Mouse (Mus musculus): ENCODE data around the gene Cd33.

Cd33 gene

DNA sequence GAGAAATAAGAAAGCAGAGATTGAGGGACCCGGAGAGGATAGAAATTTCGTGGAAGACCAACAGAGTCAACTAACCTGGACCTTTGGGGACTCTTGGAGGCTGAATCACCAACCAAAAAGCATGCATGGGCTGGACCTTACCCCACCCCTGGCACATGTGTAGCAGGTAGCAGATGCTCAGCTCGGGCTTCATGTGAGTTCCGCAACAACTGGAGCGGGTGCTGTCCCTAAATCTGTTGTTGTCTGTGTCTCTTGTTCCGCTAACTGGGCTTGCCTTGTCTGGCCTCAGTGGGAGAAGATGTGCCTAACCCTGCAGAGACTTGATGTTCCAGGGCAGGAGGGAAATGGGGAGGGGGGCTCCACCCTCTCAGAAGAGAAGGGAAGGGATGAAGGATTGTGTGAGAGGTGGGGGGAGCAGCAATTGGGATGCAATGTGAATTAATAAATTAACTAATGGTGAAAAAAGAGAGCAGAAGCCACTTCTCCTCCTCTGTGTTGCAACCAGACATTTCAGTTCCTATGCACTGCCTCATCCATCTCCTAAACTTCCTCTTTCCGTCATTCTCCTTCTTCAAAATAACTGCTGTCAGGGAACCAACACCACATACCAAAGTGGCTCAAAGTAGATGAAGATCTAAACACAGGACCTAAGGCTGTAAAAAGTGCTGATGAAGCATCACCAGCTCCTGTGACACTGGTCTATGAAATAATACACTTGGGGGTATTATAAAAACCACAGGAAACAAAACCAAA is at the start of gene Cd33:
Cd33 (minus strand) TSS at position 204 of the 753 bp plus-strand sequence.
- no peak for DNase-seq (ENCODE audit: low spot score)

DNA sequence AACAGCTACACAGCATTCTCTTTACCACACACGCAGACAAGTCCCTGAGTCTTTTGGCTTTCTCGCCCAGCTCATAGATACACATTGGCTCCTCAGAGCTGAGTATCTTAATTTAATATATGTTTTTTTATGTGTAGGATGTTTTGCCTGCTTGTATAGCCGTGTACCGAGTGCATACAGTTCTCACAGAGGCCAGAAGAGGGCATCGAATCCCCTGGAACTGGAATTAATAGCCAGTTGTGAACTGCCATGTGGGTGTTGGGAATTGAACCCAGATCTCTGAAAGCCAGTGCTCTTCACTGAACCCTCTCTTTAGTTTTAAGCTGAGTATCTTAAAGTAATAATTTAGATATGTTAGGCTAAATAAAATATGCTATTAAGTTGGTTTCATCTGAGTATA is 40.6 kb upstream of the Cd33 start:
- no peak for DNase-seq (ENCODE audit: low spot score)

DNA sequence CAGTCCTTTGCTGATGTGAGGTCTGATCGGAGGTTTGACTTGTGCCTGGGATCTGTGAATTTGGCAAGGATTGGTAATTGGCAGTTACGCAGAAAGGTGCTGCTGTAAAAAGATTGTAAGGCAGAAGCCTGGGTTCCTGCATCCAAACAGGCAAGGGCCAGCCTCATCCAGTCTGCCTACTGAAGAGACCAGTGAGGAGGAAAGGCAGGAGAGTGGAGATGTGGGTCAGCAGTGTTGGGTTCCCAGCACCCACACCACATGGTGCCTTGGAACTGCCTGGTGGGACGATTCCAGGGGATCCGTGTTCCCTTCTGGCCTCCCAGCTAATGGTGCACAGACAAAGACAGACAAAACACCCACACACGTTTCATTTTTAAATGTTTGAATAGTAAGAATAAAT is 36.3 kb upstream of the Cd33 start:
- no peak for DNase-seq (ENCODE audit: low spot score)

DNA sequence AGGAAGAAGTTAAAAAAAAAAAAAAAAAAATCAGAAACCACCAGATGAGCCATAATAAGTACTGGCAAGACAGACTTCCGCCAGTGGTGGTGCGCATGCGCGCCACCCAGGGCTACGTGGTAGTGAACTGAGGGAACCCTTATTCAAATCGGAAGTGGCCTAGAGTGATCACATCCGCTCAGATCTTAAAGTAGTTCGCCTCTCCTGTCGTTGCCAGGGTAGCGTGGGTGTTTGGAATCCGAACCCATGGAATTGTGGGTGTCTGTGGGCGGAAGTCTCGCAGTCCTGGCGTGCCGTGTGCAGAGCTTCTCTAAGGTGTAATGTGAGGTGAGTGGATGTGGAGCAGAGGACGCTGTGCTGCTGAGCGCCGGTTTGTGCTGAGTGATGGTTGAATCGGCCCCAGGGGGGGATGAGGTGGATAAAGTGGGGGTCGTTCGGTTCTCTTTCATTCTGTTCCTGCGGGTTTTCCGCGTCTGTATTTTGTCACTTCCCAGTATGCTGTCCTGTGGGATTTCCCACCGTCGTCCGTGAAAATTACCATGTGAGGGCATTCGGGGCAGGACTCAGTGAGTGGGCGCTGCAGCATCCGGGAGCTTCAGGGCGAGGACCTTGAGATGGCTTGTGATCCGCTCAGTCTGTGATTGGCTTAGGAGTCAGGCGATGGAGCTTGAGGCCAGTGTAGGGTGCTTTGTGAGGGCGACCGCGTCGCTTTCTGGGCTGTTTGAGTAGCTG is 35.4 kb upstream of the Cd33 start, which contains the start of gene Zfp719:
Zfp719 (plus strand) TSS at position 171 of the 732 bp plus-strand sequence.
- peak; percentile 79 for DNase-seq (ENCODE audit: low spot score)

DNA sequence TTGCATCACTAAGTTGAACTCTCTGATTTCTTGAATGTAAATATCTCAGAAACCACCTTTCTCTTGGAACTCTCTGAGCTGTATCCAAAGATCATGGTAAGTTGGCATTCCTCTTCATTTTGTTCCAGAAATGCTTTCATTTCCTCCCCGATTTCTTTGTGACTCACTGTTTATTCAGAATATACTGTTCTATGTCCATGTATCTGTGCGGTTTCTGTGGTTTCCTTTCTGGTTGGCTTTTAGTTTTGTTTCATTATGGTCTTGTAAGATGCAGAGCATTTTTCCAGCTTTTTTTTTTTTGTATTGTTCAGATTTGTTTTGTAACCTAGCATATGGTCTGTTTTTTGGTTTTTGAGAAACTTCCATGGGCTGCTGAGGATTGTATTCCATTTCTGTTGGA is 27.0 kb upstream of the Cd33 start:
- DNase-seq (ENCODE audit: low spot score), result no peak

DNA sequence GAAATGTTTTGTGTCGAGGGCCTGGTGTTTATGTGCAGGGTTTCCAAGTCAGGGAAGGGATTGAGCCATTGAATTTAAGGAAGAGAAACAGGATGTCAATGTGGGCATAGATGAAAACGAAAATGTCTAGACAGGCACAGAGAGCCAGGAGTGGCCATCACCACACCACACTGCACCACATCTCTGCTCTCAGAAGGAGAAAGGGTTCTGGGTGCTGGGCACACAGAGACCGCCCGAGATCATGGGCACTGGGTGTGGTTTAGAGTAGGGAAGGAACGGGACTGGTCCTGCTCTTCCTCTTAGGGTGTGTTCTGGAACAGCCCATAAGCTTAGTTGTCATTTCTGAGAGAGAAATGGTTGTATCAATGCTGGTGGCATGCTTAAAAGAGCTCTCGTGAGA is 19.1 kb upstream of the Cd33 start:
- no peak for DNase-seq (ENCODE audit: low spot score)

DNA sequence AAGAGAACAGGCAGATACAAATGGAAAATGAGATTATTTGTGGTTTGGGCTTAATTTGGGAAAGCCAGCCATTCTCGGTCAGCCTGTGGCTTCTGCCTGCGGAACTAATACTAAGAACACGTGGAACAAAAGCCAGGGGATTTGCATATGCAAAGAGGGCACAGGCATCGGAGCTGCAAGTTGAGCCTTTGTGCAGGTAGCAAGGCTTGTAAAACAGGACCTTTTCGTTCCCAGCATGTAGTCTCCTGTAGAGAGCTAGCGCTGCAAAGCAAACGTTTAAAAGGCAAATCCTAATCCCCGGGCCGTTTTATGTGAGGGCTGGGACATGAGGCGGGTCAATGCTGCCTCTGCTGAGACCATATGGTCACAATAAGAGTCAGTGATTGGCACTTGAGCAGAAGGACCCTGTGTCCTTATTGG is 18.4 kb upstream of the Cd33 start:
- no peak for DNase-seq (ENCODE audit: low spot score)

DNA sequence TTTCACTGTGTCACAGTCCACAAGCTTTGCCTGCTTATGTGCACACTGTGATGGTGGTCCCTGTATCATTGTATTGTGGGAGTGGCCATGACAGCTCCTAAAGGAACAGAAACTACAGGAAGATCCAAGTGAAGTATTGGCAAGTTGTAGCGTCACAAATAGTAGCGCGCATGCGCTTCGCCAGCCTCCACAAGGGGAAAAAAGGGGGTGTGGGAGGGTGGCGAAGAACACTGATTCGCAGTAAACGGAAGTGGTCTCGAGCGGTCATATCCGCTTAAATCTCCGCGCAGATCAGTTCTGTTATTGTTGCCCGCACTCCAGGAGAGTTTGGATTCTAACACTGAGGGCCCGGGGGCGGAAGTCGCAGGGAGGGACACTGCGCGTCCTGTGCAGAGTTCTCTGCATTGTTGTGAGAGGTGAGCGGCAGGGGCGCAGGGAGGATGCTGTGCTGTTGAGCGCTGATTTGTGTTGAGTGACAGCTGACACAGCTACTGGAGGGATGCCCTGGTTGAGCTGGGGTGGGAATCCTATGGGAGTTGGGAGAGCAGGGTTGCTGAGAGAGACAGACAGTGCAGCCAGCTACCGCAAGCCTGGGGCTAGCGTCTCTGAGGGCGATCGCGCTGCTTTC is 17.9 kb upstream of the Cd33 start, which contains the start of gene Zfp658:
Zfp658 (plus strand) TSS at position 251 of the 628 bp plus-strand sequence.
- peak; percentile 73 for DNase-seq (ENCODE audit: low spot score)

DNA sequence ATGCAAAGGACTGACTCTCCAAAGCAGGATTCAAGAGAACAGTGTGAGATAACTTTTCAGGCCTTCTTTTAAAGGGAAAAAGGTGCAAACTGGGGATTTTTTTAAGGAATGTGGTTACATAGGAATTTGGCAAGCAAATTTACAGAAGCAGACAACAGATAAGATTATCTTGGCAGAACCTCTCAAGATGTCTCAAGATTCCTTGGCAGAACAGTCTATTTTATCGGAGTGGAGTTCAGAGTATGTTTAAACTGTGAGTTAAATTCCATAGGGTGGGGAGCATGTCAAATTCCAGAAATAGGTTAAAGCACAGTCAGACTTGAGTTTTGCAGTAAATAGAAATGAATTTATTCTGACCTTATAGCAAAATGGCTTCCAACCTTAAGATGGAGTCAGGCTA is 12.7 kb upstream of the Cd33 start:
- DNase-seq (ENCODE audit: low spot score), result no peak

DNA sequence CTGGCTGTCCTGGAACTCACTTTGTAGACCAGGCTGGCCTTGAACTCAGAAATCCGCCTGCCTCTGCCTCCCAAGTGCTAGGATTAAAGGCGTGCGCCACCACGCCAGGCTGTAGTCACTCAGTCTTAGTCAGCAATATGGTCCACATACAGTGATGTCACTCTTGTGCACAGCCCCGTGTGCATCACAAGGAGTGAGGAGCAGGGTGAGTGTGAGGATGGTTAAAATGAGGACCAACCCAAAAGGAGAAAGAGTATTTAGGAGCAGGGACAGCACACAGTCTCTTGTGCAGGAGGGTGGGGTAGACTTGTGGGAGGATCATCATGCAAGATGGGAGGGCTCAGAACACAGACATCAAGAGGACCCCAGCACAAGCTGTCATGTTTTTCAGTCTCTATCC is 11.1 kb upstream of the Cd33 start:
- DNase-seq (ENCODE audit: low spot score), result no peak

DNA sequence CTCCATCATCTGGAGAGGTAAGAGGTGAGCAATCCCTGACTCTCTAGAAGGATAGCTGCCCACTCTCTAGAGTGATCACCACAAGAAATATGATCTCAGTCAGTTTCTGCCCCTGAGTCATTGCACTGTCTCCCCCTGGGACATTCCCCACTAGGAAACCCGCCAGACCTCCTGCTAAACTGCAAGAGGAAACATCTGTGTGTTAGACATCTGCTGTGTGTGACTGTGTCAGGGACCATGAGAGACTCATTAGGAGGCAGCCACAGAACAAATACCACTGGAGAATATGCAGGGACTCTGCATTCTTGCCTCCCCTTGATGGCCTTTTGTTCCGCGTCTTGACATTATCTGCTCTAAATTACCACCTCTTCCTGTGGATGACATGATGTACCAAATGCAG is 10.3 kb upstream of the Cd33 start:
- DNase-seq (ENCODE audit: low spot score), result no peak

DNA sequence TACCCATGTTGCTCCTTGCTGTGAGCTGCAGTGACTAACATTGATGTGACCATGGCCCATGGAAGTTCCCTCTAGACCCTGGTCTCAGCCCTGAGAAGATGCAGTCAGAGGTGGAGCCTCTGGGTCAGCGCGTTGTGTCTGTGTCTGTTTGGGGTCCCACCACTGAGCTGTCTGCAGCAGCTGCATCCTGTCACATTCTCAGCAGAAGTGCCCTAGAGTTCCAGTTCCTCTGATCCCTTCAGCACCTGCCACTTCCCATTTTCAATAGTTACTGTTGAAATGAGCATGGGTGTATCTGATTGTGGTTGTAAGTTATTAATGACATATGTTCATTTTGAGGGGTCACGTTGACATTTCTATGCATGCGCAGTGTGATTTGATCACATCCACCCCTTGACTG is 8.9 kb upstream of the Cd33 start:
- DNase-seq (ENCODE audit: low spot score), result no peak

DNA sequence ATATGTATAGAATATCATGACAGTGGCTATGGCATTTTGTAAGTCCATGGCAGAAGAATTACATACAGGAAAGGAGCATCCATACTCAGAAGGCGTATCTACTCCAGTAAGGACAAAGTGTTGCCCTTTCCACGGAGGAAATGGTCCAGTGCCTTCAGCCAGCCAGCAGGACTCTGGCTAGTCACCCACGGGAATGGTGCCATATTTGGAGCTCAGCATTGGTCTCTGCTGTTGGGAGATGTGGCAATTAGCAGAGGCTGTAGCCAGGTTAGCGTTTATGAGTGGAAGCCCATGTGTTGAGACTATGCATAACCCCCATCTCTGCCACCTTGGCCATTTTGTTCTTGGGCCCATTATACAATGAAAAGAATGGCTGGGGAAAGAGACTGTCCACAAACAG is 4.0 kb upstream of the Cd33 start:
- no peak for DNase-seq (ENCODE audit: low spot score)

DNA sequence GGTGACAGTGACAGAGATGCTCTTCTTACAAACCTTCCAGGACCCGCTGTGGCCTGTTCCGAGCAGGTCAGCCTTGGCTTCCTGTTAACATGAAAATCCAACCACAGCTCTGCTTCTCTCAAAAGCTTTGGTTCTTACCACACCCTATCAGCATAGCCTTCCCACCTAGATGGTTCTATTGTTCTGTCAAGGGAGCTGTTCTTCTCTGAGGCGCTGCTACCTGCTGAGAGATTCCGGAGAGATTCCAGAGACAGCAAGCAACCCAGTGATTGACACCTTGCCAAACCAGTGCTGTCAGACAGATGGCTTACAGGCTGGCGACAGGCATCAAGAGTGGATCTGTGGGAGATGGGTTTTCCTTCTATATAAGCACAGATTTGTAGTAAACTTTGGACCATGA is 3.4 kb upstream of the Cd33 start:
- no peak for DNase-seq (ENCODE audit: low spot score)

DNA sequence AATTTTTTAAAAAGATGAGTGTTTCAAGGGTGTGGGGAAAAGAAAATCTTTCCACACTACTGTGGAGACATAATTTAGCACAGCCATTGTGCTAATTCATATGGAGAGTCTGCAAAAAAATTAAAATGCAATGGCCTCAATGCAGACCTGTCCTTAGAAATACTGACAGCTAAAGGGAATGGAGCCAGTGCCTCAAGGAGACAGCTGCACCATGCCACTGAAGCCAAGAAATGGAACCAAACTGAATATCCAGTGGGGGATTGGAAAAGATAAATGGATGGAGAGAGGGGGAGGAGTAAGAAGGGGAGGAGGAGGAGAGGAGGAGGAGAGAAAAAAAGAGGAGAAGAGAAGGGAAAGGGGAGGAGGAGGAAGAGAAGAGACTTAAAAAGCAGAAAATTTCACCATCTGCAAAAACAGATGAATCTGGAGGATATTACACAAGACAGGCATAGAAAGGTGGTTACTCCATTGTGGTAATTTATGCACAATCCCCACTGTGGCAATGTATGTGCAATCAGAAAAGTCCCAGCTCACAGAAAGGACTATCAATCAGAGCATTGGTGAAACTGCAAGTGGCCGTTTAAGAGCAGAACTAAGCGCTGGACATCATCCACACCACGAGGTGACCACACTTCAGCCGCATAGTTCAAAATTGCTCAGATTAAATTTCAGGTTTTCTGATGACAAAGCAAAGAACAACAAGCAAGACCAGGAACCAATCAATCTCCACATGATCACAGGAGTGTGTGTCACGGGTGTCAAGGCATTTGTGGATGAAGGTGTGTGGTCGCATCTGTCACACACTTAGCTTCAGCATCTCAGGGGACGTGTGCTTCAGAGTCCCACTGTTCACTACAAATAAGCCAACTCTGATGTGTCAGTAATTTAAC is 1.7 kb upstream of the Cd33 start:
- no peak for DNase-seq (ENCODE audit: low spot score)

DNA sequence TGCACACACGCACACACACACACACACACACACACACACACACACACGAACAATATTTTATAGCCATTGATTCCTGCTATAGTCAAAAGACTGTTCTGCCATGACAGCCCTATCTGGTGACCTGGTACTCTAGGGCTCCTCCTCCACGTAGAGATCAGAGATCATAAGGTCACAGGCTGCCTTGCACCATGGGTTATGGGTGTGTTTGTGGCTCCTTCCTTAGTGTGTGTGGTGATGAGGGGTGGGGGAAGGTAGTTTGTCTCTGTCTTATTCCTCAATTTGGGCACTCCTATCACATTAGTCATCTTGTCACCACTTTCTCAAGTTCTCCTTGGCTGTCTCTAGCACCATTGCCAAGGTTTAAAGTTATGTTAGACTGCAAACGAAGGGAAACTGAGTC is 5.7 kb downstream of the Cd33 start:
- no peak for DNase-seq (ENCODE audit: low spot score)

DNA sequence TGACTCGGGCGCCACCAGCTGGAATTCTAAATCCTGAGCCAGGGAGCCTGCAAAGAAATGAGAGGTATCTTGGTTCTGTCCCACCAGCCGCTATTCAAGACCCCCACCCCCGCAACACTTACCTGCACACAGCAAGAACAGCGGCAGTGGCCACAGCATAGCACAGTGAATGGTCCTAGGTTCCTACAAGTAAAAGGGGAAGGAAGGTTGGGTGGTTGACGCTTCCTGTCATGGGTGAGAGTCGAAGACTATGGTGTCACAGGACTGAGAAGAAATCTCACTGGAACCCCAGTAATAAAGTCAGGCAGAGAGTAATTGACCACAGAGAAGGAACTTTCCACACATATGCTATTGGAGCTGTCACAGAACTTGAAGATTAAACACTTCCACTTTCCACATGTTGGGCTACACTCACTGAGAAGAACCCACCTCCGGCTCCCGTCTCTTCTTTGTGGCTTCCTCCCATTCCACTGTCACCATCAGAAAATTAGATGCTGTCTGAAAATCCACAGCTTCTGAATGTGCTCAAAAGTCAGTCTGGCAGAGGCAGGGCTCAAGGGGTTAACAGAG is 11.2 kb downstream of the Cd33 start:
- DNase-seq (ENCODE audit: low spot score), result no peak

DNA sequence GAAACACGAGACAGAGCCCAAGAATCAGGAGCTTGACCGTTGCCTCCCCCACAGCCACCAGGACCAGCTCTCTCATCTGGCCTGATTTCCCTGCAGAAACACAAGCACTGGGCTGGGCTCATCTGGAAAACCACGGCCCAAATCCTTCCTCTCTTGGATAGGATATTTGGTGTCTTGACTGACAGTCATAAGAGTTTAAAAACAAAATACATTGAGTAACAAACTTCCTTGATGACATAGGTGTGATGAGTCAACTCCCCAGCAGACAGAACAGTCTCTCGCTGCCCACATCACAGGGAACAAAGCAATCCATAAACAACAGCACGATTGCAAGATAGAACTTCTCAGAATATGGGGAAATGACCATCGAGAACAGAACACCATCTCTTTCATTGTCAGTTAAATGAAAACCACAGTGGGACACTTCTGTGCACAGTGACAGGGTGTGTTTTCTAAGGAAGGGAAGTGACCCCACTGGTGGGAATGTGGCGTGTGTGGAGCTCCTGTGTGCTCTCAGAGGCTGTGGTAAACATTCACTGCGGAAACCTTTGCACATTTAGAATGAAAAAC is 13.9 kb downstream of the Cd33 start:
- DNase-seq (ENCODE audit: low spot score), result no peak

DNA sequence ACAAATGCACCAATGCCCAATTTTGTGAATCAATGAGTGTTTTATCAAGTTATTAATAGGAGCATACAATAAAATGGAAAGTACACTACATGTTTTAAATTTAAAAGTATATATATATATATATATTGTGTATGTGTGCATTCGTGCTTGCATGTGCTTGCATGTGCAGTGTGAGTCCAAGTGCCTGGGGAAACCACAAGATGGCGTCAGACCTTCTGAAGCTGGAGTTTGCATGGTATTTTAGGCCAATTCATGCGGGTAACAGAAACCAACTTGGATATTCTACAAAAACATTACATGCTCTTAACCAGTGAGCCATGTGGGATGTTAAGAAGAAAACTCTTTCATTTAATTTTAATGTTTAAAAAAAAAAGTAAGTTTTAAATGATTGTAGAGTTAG is 18.9 kb downstream of the Cd33 start:
- no peak for DNase-seq (ENCODE audit: low spot score)

DNA sequence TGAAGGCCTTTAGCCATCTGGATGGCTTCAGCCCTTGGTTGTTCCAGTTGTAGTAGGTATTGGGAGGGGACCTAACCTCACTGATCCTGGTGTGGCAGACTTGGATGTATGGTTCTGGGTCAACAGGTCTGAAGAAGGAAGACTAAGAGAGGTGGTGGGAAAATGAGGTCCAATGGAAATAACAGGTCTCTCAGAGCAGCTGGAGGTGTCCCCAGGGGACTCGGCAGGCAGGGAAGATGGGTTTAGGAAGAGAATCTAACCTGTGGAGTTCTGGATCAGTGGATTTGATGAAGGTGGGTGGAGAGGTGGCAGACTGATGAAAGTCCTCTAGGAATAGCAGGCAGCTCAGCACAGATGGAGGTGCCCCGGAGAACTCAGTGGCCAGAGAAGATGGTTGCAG is 21.5 kb downstream of the Cd33 start:
- no peak for DNase-seq (ENCODE audit: low spot score)

DNA sequence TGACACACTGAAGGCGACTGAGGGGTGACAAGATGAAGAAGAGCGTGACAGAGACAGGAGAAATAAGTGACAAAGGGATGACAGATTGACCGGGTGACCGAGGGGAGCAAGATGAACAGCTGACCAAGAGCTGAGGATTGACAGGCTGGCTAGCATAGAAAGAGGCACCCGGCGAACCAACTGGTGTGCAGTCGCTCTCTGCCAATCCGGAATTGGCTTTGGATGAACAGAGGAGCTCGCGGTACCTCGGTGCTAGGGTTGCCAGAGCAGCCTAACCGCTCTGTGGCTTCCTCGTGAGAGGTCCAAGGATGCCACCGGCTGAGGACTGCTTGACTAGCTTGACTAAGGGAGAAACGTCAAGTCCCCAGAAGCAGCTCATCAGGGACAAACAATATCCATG is 25.9 kb downstream of the Cd33 start:
- DNase-seq (ENCODE audit: low spot score), result no peak
